In the genomic region with DNA sequence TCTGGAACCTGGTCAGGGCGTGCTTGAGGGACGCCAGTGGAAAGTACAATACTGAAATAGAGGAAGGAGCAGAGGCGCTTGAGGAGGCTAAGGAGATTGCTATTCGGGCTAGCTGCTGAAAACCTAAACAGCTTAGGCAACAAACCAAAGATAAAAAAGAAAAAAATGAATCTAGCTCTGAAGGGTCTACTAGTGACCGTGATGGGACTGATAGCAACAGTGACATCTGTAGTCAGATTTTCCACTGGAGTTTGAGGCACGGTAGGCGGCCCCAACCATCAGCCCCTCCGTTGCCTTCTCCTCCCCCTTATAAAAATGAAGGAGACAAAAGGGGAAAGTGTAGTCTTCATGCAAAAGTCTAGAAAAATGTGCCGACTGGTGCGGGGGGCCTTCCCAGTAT, we compare ENCODE assay signal across 31 mouse cellular contexts.
"Had no signal": no experiment of that assay in that cellular context is flagged by ENCODE, and none has a peak within 500 bp of the region (broad histone marks: within the 10 kb centered on the region; RNA-seq: fewer than 3 reads in every experiment).

No protein-coding gene starts in this region.

- H3K36me3 ChIP-seq: limb, embryonic 10.5 days; limb, embryonic 12.5 days; limb, embryonic 13.5 days; limb, embryonic 15.5 days; liver, embryonic 12.5 days; liver, embryonic 13.5 days; liver, embryonic 15.5 days; lung, embryonic 15.5 days; midbrain, embryonic 10.5 days; midbrain, embryonic 12.5 days; midbrain, embryonic 13.5 days; midbrain, embryonic 15.5 days; neural tube, embryonic 12.5 days; neural tube, embryonic 13.5 days had no signal

- H3K9me3 ChIP-seq: limb, embryonic 10.5 days; limb, embryonic 12.5 days; limb, embryonic 13.5 days; limb, embryonic 15.5 days; liver, embryonic 12.5 days; liver, embryonic 13.5 days; liver, embryonic 15.5 days; lung, embryonic 15.5 days; megakaryocyte, embryonic 14.5 days; midbrain, embryonic 10.5 days; midbrain, embryonic 12.5 days; midbrain, embryonic 13.5 days; midbrain, embryonic 15.5 days; neural tube, embryonic 12.5 days; neural tube, embryonic 13.5 days had no signal

- H3K4me3 ChIP-seq: limb, embryonic 10.5 days; limb, embryonic 12.5 days; limb, embryonic 13.5 days; limb, embryonic 15.5 days; liver, embryonic 12.5 days; liver, embryonic 13.5 days; liver, embryonic 15.5 days; lung, embryonic 15.5 days; megakaryocyte, embryonic 14.5 days; midbrain, embryonic 10.5 days; midbrain, embryonic 12.5 days; midbrain, embryonic 13.5 days; midbrain, embryonic 15.5 days; neural tube, embryonic 12.5 days; neural tube, embryonic 13.5 days had no signal

- H3K27ac ChIP-seq: limb, embryonic 10.5 days; limb, embryonic 12.5 days; limb, embryonic 13.5 days; limb, embryonic 15.5 days; liver, embryonic 12.5 days; liver, embryonic 13.5 days; liver, embryonic 14.5 days; liver, embryonic 15.5 days; lung, embryonic 15.5 days; macrophage; midbrain, embryonic 10.5 days; midbrain, embryonic 12.5 days; midbrain, embryonic 13.5 days; midbrain, embryonic 15.5 days; neural tube, embryonic 12.5 days; neural tube, embryonic 13.5 days had no signal

- H3K9ac ChIP-seq: limb, embryonic 12.5 days; limb, embryonic 13.5 days; limb, embryonic 15.5 days; liver, embryonic 12.5 days; liver, embryonic 13.5 days; liver, embryonic 14.5 days; liver, embryonic 15.5 days; liver, postnatal 0 days; lung, embryonic 14.5 days; lung, embryonic 15.5 days; midbrain, embryonic 12.5 days; midbrain, embryonic 13.5 days; midbrain, embryonic 15.5 days; neural tube, embryonic 12.5 days; neural tube, embryonic 13.5 days had no signal

- H3K4me1 ChIP-seq: limb, embryonic 10.5 days; limb, embryonic 12.5 days; limb, embryonic 13.5 days; limb, embryonic 15.5 days; liver, embryonic 12.5 days; liver, embryonic 13.5 days; liver, embryonic 15.5 days; lung, embryonic 15.5 days; megakaryocyte, embryonic 14.5 days; midbrain, embryonic 10.5 days; midbrain, embryonic 12.5 days; midbrain, embryonic 13.5 days; midbrain, embryonic 15.5 days; neural tube, embryonic 12.5 days; neural tube, embryonic 13.5 days had no signal

- H3K27me3 ChIP-seq: limb, embryonic 12.5 days; limb, embryonic 13.5 days; limb, embryonic 15.5 days; liver, embryonic 12.5 days; liver, embryonic 13.5 days; liver, embryonic 15.5 days; lung, embryonic 15.5 days; megakaryocyte, embryonic 14.5 days; midbrain, embryonic 12.5 days; midbrain, embryonic 13.5 days; midbrain, embryonic 15.5 days; neural tube, embryonic 12.5 days; neural tube, embryonic 13.5 days had no signal

- DNase-seq: left cerebral cortex, postnatal 4 days; liver; liver, embryonic 13.5 days; liver, postnatal 0 days; lung, adult 2 months; lung, embryonic 14.5 days; lung, postnatal 10 days; lung, postnatal 14 days; lung, postnatal 36 days; lung, postnatal 4 days; midbrain, embryonic 14.5 days had no signal

- H3K4me2 ChIP-seq: limb, embryonic 12.5 days; limb, embryonic 13.5 days; limb, embryonic 15.5 days; liver, embryonic 11.5 days; liver, embryonic 12.5 days; liver, embryonic 13.5 days; liver, embryonic 15.5 days; lung, embryonic 14.5 days; lung, embryonic 15.5 days; midbrain, embryonic 11.5 days; midbrain, embryonic 12.5 days; midbrain, embryonic 13.5 days; midbrain, embryonic 15.5 days; neural tube, embryonic 12.5 days; neural tube, embryonic 13.5 days had no signal

- ATAC-seq: liver, embryonic 12.5 days; liver, postnatal 0 days; lung, postnatal 0 days; midbrain, embryonic 13.5 days; midbrain, embryonic 15.5 days; midbrain, embryonic 16.5 days had no signal
